Mouse (Mus musculus) lung, postnatal 25 days (tissue): Measurements from ENCODE around the gene Prickle4.
A peak's percentile ranks its signal among the peaks of the same experiment; 100 is the strongest.
"Not testable (repeated sequence)": the region's sequence is repeated elsewhere in the genome, so short reads cannot be mapped to it uniquely, and the experiment has no call there.

Experiments
- DNase-seq: peaks from one replicate; pipeline ENCODE4 v3.0.0; 2022; ENCODE audit warnings: low spot score

The Prickle4 gene

GRCm38 (mm10) chr17:47669166-47669565 lies 25.4 kb downstream of the Prickle4 start:
- DNase-seq, result no peak

- no peak for DNase-seq
These were observed 30.1 kb downstream of the Prickle4 start for GRCm38 (mm10) chr17:47664474-47664873.

- DNase-seq, result no peak
These were observed 31.4 kb downstream of the Prickle4 start for GRCm38 (mm10) chr17:47663009-47663713.

GRCm38 (mm10) chr17:47658741-47659243 lies 35.7 kb downstream of the Prickle4 start:
- DNase-seq, result no peak

- no peak for DNase-seq
These were observed 36.6 kb downstream of the Prickle4 start for GRCm38 (mm10) chr17:47657901-47658300.

- no peak for DNase-seq
These were observed 38.8 kb downstream of the Prickle4 start for GRCm38 (mm10) chr17:47655697-47656096.

- DNase-seq, result not testable (repeated sequence)
These were observed 40.2 kb downstream of the Prickle4 start for GRCm38 (mm10) chr17:47654346-47654745.

GRCm38 (mm10) chr17:47651953-47652352 lies 42.6 kb downstream of the Prickle4 start:
- no peak for DNase-seq

GRCm38 (mm10) chr17:47648966-47649365 lies 45.6 kb downstream of the Prickle4 start:
- no peak for DNase-seq

- DNase-seq, result peak; percentile 73
These were observed 47.9 kb downstream of the Prickle4 start for GRCm38 (mm10) chr17:47646683-47647082.

GRCm38 (mm10) chr17:47642992-47643391 lies 51.5 kb downstream of the Prickle4 start:
- DNase-seq, result no peak
